Mouse (Mus musculus): ENCODE measurements around the gene Lars2. TPM values are rescaled to one million over a fixed set of nuclear protein-coding genes. Genes with fewer than 3 reads are reported as not detected.
A peak's percentile ranks its signal among the peaks of the same experiment; 100 is the strongest.
"Not testable (repeated sequence)": the region's sequence is repeated elsewhere in the genome, so short reads cannot be mapped to it uniquely, and the experiment has no call there.

Lars2 gene
- total RNA-seq, 4 experiments from 2014 or later, result 47.8 to 177 (median 66.6) TPM

DNA sequence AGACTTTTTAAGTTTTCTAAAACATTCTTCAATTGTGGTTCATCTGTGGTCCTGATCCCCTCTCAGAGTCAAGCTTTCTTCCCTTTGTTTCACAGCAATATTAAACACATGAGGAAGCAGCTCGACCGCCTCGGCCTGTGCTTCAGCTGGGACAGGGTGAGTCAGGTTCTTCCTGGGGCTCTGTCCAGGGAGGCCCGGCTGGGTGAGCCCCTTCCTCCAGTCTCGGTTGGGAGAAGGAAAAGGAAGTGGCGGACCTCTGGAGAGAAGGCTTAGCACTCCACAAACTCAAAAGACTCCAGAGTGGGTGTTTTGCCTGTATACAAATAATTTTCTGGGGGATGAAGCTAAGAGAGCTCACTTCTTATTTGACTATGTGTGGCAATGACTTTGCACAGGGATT, 28.1 kb downstream of the Lars2 start:
- DNase-seq, result no peak

DNA sequence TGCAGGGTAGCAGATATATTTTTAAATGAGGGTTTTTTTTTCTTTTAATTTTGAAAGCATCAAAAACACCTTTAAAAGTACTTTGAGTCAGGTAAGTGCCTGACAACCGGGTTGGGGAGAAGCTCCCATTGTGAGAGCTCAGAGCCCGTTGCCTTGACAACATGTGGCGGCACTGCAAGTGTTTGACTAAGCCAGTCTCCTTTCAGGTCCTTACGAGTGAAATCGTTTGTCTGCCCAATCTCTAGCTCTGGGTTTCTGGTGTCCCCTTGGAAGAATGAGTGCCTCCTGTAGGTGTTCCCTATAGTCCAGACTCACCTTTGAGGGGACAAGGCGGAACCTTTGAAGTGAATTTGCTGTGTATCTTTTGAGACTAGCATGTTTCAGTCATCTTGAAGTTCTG, 31.0 kb downstream of the Lars2 start:
- DNase-seq, result no peak

DNA sequence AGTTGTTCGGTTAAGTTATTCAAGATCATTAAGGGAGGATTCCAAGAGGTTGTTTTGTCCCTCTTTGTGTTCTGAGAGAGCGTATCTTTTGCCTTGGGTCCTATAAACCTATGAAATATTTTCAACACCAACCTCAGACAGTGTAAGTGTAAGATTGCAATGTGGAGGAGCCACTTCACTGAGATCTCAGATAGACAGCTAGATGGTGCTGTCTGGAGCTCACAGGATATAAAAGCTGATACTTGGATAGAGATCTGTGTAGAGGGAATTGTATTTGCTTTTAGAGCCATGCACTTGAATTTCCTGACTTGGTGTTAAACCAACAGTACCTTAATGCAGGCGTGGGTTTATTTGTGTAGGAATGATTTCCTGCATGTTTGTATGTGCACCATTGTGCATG, 35.5 kb downstream of the Lars2 start:
- DNase-seq, result no peak

DNA sequence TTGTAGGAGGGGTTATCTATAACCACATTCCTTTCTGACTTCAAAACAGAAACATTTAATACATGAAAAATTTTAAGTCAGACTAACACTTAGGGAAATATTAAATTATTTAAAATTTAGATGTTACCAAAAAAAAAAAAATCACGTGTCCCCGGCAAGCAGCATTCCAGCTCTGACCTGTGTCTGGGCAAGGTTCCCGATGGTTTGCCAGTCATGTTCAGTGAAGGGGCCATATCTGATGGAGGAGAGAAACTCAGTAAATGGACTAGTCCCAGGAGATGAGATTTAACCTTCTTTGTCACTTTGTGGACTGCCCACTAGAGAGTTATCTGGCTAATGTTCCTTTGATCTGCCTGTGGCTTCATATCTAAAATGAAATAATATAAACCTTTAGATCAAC, 36.3 kb downstream of the Lars2 start:
- DNase-seq, result no peak

DNA sequence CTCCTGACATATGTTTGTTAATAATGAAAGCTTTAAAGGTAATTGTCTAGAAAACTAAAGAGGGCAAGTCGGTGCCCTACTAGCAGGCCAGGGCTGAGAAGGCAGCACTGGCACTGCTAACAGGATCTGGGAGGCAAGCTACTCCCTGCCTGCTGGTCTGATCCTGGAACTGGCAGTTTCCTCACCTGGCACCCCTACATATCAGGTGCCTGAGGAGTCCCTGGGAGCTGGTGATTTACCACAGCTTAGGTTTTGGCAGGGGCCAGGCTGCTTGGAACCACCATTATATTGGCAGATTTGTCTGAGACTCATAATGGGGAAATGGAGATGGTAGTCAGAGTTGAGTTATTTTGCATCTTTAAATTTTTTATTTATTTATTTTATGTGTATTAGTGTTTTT, 38.5 kb downstream of the Lars2 start:
- no peak for DNase-seq

DNA sequence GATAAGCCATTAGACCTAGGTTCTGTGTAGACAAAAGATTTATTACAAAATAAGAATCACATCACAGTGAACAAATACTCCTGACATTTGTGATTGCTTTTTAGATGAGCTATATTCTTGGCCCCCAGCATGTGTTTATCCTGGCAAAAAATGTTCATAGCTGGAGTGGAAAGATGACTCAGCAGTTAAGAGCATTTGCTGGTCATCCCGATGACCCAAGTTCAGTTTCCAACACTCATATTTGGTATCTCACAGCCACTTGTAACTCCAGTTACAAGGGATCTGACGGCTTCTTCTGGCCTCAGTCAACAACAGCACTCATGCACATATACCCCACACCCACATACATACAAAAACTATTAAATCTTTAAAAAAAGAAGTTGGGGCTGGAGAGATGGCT, 42.0 kb downstream of the Lars2 start:
- DNase-seq, result no peak

DNA sequence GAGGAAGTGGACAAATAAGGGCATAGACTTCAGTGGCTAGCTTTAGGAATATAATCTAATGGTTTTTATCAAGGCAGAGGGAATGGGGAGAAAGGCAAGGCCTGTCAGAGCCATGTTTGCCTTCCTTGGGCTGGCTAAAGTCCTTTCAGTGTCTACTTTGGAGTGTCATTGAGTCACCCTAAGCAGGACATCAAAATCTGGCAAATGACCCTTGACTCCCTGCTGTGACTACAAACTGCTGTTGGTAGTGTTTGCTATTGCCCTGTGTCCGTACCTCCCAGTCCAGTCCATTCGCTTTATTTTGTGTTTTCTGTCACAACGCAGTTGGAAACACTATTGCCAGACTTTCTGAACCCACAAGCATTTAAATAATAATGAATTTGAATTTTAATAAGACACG, 63.1 kb downstream of the Lars2 start:
- DNase-seq, result no peak

DNA sequence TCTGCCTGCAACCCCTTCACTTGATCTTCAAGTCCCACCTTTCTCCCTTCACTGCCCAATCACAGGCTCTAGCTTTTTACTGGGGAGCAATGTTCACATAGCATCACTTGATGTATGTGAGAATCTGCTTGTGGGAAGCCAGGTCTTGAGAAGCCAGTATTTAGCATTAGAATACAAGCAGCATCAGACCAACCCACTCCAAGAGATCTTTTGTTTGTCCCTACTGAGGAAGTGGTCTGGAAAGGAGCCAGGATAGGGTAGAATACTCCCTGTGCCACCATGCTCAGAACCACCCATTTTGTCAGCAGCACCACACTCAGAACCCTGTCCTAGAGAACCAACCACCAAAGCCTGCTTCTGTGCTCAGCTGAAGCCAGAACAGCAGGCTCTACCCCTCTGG, 64.2 kb downstream of the Lars2 start:
- no peak for DNase-seq

DNA sequence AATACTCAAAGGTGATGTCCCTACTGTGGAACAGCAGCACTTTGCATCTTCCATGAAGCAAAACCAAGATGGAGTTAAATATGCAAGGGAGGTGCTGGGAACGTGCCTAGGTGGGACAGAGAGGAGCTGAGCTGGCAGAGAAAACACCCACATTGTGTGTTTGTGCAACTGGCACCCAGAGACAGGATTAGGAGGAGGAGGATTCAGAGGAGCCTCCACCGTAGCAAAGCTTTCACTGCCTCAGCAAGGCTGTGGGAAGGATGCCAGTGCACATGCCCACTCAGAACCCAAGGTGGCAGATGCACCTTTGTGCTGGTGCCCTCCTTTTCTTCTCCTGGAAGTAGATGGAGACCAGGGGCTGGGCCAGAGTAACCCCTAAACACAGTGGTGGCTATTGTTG, 71.5 kb downstream of the Lars2 start:
- no peak for DNase-seq

DNA sequence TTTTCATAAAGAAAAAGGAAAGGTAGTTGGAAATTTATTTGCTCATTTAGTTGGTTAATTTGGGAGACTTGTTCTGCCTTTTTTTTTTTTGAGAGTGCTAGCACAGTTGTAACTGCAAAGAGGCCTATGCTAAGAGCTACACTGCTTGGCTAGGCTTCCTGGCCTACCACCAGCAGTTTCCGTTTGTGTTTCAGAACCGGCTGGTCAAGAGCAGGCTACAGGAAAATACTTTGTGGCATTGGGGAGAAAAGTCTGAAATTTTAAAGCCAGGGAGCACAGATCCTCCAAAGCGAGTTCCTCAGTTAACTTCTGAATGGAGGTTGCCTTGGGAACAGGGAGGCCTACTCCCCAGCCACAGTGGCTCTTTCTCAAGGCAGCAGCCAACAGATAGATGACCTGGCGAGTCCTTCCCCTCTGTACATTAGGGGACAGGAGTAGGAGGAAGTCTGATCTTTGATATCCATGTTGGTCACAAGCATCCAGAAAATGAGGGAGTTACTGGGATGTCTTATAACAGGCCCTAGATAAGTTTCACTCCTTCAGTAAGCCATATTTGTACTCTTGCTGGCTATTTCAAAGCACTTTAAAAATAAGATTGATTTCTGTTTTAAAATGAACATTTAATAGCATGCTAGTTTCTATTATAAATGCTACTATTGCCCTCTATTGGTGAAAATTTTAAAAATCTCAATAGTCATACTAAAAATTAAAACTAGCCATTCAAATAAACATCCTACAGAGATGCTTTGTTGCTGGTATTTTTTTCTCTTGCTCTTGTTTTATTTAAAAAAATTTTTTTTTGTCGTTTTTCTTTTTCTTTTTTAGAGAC, 73.7 kb downstream of the Lars2 start:
- DNase-seq, result no peak

DNA sequence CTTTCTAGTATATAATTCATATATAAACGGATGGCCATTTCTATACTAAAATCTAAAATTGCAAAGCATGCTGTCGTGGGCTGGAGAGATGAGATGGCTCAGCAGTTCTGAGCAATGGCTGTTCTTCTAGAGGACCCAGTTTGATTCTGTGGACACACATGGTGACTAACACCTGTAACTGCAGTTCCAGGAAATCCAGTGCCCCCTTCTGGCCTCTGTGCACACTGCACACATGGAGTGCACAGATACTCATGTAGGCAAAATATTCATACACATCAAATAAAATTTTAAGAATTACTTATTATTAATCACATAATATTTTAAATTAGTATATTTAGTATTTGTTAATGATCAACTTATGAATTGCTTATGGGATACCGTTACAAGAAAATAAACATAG, 80.4 kb downstream of the Lars2 start:
- not testable (repeated sequence) for DNase-seq

DNA sequence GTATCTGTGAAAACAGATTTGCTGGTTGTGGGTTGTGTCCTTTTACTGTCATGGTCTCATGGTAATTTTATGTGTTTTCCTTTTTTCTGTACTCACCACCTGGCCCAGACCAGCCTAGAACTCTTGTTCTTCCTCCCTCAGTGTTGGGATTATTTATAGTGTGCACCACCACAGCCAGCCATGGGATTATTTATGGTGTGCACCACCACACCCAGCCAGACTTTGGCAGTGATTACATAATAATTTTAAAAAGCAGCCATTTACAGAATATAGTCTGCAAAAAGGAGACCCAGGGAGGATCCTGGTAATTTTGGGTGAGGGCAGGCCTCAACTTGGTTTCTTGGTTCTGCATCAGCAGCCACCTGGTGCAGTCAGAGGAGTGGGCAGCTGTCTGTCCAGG, 81.9 kb downstream of the Lars2 start:
- DNase-seq, result no peak

DNA sequence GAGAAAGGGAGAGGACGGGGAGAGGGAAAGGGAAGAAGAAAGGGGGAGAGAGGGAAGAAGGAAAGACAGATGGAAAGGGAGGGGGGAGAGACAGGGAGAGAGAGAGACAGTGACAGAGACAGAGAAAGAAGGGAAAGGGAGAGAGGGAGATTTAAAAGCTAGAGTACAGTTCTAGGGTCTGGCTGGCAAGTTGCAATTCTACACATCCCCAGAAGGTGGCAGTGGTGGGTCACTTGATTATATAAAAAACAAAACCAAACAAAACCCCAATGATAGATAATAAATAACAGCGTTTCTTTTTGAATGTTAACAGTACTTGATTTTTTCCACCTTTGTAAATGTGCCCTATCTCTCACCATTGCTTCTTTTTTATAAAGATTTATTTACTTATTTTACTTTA, 83.4 kb downstream of the Lars2 start:
- no peak for DNase-seq

DNA sequence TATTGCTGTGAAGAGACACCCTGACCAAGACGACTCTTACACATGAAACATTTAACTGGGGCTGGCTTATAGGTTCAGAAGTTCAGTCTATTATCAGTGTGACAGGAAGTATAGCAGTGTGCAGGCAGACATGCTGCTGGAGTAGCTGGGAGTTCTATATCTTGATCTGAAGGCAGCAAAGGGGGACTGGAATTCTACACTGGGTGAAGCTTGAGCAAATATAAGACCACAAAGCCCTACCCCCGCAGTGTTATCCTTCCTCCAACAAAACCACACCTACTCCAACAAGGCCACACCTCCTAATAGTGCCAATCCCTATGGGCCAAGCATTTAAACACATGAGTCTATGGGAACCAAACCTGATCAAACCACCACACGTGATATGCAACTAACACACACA, 85.0 kb downstream of the Lars2 start:
- no peak for DNase-seq

DNA sequence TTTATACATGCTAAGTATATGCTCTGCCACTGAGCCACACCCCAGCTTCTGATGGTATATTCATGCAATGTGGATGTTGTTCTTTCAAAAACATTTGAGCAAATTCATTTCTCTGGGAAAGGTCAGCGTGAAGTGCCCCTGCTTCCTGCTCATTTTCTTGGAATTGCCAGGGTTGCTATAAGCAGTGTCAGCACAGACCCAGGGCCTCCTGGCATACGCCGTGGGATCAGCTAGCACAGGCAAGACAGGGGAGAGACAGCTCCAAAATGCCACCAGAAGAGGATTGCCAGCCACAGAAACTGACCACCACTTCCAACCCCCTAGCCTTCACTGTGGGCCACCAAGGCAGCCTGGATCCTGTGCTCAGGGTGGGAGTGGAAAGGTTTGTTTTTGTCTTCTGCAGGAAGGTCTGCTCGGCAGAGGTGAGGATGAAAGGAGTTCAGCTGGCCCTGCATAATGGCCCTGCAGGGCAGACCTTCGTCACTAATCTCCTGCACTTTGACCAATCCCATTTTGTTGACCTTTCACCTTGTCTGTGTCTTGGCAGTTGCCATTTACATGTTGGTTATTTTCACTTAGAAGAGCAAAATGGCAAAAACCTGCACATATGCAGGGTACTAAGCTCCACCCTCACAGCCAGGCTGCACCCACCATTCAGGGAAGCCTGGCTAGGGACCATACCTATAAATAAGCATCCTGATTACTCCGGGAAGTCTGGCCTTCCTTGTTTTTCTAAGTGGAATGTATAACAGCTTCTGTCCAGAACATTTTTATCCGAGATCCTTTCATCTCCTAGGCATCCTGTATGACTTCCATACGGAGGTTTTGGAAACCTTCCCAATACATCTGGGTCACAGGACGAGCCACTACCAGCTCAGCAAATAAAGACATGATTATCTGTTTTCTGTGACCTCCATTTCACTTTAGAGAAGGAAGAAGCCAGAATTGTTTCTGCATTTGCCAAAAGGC, 90.2 kb downstream of the Lars2 start:
- no peak for DNase-seq

DNA sequence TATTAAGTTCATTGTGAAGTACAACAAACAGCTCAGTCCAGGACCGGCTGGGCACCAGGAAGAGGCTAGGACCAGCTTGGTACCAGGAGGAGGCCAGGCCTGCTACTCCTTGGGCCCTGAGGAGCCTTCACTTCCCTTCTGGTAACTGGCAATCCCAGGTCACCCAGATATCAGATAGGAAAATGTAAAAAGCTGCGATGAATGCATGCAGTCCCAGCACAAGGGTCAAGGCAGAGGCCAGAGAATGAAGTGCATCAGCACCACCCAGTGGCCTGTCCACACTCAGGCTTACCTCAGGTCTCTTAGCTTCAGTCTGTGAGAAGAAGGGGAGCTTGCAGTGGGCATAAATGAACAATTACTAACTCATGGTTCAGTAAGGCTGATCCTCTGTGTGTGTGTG, 90.9 kb downstream of the Lars2 start:
- DNase-seq, result no peak

DNA sequence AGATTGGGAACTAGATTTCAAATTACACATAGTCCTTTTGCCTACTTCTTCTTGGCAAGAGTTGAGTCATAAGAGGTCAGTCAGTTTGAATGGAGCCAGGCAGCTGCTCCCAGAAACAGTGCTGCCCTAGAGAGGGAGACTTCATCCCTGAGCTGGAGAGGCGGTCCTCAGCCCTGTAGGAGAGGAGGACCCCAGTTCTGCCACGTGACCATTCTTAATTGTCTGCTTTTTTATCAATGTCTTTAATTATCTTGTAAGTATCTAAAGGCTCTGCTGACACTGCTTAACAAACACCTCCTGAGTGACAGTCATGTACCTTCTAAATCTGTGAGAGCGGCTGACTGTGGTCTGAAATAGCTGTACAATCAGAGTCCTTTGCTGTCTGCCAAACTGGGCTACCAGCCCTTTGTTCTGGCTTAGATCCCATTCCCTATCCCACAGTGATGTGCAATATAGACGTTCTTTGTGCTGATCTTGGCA, 100.5 kb downstream of the Lars2 start:
- DNase-seq, result no peak

DNA sequence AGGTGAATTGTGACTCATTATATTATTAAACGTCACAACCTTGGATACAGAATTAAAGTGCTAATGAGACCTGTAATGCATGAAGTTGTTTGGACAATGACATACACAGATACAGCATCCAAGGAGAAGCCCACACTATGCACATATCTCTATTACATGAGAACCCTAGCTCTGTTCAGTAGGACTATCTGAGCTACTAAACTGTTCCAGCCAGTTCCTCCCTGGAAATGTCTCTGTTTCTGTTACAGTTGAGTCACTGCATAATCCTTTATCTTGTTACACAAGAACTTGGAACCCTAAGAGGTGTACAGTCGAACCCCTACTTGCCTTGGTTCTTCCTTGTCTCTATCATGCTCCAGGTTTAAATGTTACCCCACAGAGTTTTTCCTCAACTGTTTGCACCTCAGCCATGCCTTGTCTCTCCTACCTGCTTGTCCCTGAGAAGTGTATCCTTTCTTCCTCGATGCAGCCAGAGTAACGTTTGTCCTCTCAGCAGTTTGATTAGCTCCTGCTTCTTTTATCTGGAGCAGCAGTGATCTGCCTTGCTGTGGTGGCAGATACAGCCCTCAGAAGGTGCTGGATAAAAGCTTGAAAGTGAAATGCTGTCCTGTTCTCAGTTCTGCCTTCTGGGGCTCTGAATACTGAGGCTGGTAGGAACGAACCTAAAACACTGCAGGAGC, 101.8 kb downstream of the Lars2 start:
- no peak for DNase-seq

DNA sequence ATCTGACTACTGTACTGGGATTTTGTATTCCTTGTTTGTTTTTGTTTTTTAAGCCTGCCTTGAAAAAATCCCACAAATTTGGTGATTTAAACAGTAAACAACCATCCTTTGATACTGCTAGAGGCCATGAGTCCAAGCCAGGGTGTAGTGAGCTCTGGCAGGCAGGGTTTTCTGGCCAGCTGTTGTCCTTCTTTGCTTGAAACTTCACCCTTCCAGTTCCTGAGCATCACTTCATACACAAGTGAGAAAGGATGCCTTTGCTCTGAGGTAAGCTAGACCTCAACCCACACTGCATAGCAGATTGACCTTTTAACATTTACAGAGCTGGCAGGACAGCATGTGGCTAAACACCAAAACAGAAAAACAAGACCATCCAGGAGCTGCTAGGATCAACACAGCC, 102.4 kb downstream of the Lars2 start:
- no peak for DNase-seq

DNA sequence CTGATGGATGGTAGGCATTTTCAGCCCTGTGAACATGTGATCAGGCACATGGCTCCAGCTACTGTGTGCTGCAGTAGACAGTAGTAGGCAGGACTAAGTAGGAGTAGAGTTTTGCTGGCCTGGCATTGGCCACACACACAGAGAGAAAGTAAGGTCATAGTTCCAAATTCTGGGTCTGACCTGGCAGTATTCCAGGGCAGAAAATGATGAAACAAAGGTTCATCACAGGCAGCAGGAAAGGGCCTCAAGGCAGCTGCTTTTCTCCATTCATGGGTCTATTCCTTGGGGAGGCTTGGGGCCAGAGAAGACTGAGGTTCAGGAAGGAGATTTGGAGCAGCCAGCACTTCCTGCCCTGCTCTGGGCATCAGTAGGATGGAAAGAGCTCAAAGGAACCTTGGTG, 106.7 kb downstream of the Lars2 start:
- peak; percentile 57 for DNase-seq

DNA sequence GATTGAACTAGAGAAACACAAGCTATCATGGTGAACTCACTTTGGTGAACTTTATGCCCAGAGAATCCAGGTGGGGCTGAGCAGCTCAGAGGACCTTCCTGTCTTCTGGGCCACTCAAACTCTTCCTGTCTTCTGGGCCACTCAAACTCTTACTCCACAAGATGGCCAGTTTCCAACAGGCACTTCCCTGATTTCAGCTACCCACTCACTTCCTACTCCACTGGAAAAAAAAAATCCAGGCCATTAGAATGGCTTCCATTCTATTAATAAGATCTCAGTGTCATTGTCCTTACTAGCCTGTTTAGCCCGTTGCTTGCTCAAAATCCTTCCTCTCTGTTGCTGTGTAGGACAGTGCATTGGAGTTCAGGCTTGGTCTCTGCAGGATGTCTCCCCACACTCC, 108.8 kb downstream of the Lars2 start:
- no peak for DNase-seq

DNA sequence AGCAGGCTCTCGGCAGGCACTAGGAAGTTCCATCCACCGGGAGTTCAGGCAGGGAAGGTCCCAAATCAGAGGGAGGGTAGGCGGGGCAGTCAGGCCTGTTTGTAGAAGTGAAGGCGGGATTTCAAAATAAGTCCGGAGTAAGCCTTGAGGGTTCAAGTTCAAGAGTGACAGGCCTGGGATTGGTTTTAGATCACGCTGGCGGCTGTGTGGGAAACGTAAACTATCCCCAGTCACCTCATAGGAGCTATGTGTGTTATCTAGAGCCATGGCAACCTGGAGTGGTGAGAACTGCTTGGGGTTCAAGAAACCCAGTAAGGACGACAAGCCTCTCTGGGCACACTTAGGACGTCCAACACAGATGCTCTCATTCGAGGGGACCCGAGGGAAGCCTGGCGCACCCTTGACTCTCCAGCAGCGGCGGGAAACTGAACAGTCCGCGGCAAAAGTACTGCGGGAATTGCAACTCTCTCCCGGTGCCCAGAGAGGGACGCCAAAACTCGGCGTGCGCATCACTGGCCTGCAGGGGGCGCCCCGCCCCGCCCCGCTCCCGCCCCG, 111.4 kb downstream of the Lars2 start:
- peak; percentile 40 for DNase-seq
